Mouse (Mus musculus) embryonic fibroblast, embryonic 13.5 days (primary cell): ENCODE measurements around the gene Slc16a6.

Source experiments
- CTCF ChIP-seq: IDR thresholded peaks from 2 replicates; pipeline ENCODE4 v1.5.1; 2011; ENCODE audit warnings: mild to moderate bottlenecking, control low read depth, low read length, moderate library complexity, borderline replicate concordance; ENCODE audit not compliant: insufficient read depth
- POLR2A ChIP-seq: IDR thresholded peaks from 2 replicates; pipeline ENCODE4 v1.6.1; 2011; ENCODE audit warnings: low read depth, mild to moderate bottlenecking, control low read depth, low read length, moderate library complexity

- TF ChIP-seq CTCF (peak; percentile 32; the same call in 1 of the 2 replicates), POLR2A (no peak)
These were observed 28.8 kb downstream of the Slc16a6 start for GRCm38 (mm10) chr11:109444600-109444999.
